Mouse (Mus musculus): ENCODE measurements around the gene Gm6890. TPM values are rescaled to one million over a fixed set of nuclear protein-coding genes. Genes with fewer than 3 reads are reported as not detected.
"Not testable (repeated sequence)": the region's sequence is repeated elsewhere in the genome, so short reads cannot be mapped to it uniquely, and the experiment has no call there.

Gm6890 gene
- total RNA-seq (2021) = not detected
- long read RNA-seq, experiment 1 = 0 reads
- long read RNA-seq, experiment 2 = 0 reads

- intact Hi-C loops (cut with DNase I); DNase-seq (ENCODE audit: low spot score in 2 of 2): not testable (repeated sequence)
Observed at GRCm38 (mm10) chrX:74740627-74741026, at the start of gene Gm6890. TSS of gene Gm6890 (plus strand) at chrX:74740927.

GRCm38 (mm10) chrX:74726195-74726594, 14.5 kb upstream of the Gm6890 start:
- intact Hi-C loops (cut with DNase I); DNase-seq (ENCODE audit: low spot score in 2 of 2): not testable (repeated sequence)

DNA sequence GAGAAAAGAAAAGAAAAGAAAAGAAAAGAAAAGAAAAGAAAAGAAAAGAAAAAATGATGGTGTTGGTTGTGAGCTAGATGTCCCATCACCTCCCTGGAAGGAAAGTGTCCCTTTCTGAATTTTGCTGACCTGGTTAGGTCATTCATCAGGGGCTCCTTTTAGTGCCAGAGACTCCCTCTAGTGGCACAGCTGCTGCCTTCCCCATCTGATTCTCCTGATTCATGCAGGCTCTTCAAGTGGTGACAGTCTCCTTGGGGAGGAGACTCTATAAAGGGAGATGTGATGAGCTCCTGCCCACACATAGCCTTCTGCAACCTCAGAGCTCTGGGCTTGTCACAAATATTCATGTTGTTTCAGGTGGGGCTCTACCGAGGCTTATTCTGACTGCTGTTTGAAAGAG, 30.0 kb downstream of the Gm6890 start:
- DNase-seq (ENCODE audit: low spot score in 2 of 2) = peak; percentile 3 to 11

More for the DNA sequence above, 30.0 kb downstream of the Gm6890 start:
- intact Hi-C loops (cut with DNase I) = not testable (repeated sequence)

Other genes with a start within 250 kb of the Gm6890 start
- not detected for gene Olfr1326-ps1, start 166.0 kb upstream of the Gm6890 start, total RNA-seq (2021)
- gene Olfr1325, start 148.2 kb upstream of the Gm6890 start, total RNA-seq (2021) = not detected
- gene Gm5640, start 95.3 kb upstream of the Gm6890 start, total RNA-seq (2021) = under 1 TPM; 0.59 to 0.64 TPM
- under 1 TPM in 1 of 2 experiments, not detected in 1; 0.33 TPM for gene Gm5936, start 96.3 kb downstream of the Gm6890 start, total RNA-seq (2021)